In the genomic region with DNA sequence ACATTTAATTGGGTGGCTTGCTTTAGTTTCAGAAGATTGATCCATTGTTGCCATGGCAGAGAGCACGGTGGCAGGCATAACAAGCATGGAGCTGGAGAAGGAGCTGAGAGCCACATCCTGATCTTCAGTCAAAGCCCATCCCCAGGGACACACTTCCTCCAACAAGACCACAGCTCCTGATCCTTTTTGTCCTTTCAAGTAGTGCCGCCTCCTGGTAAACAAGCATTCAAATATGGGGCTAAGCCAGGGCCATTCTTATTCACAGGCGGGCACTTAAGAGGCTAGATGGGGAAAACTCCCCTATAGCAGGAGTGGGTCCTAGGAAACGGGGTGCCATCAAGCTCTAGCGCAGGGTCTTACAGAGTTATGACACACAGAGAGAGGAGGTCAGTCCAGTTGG, we compare ENCODE assay signal across 26 mouse cellular contexts.
"Had no signal": no experiment of that assay in that cellular context is flagged by ENCODE, and none has a peak within 500 bp of the region (broad histone marks: within the 10 kb centered on the region; RNA-seq: fewer than 3 reads in every experiment).

No protein-coding gene starts in this region.

- ATAC-seq: hindbrain, embryonic 16.5 days; inflammation-experienced regulatory T-cells, adult 6 months; intestine, embryonic 15.5 days; intestine, postnatal 0 days had no signal

- DNase-seq: gastrocnemius, postnatal 14 days; gastrocnemius, postnatal 36 days; heart, adult 2 months; heart, postnatal 14 days; heart, postnatal 36 days; kidney, adult 18-20 months; kidney, adult 8-10 months; kidney, postnatal 10 days; kidney, postnatal 25 days; kidney, postnatal 4 days; liver; liver, embryonic 13.5 days had no signal

- H3K9me3 ChIP-seq: heart, embryonic 13.5 days; heart, embryonic 15.5 days; hindbrain, embryonic 12.5 days; intestine, embryonic 15.5 days; limb, embryonic 10.5 days; limb, embryonic 12.5 days; liver, embryonic 13.5 days had no signal

- H3K9ac ChIP-seq: heart, embryonic 13.5 days; heart, embryonic 15.5 days; hindbrain, embryonic 12.5 days; hindbrain, embryonic 14.5 days; intestine, embryonic 15.5 days; limb, embryonic 12.5 days; liver, embryonic 13.5 days had no signal

- H3K4me2 ChIP-seq: heart, embryonic 11.5 days; heart, embryonic 13.5 days; heart, embryonic 15.5 days; hindbrain, embryonic 12.5 days; hindbrain, embryonic 14.5 days; intestine, embryonic 15.5 days; limb, embryonic 12.5 days; liver, embryonic 11.5 days; liver, embryonic 13.5 days had no signal

- H3K4me3 ChIP-seq: heart, adult 2 months; heart, embryonic 13.5 days; heart, embryonic 15.5 days; hindbrain, embryonic 12.5 days; intestine, embryonic 15.5 days; layer of hippocampus, adult 2 months; left cerebral cortex, adult 2 months; limb, embryonic 10.5 days; limb, embryonic 12.5 days; liver, embryonic 13.5 days had no signal

- H3K27me3 ChIP-seq: heart, embryonic 13.5 days; heart, embryonic 15.5 days; intestine, embryonic 15.5 days had no signal

- H3K36me3 ChIP-seq: heart, embryonic 13.5 days; heart, embryonic 15.5 days; hindbrain, embryonic 12.5 days; intestine, embryonic 15.5 days; limb, embryonic 10.5 days; limb, embryonic 12.5 days; liver, embryonic 13.5 days had no signal

- H3K4me1 ChIP-seq: hindbrain, embryonic 12.5 days; intestine, embryonic 15.5 days; limb, embryonic 12.5 days; liver, embryonic 13.5 days had no signal

- H3K27ac ChIP-seq: heart, adult 2 months; heart, embryonic 13.5 days; heart, embryonic 15.5 days; hindbrain, embryonic 12.5 days; hindbrain, embryonic 14.5 days; intestine, embryonic 15.5 days; layer of hippocampus, adult 2 months; left cerebral cortex, adult 2 months; limb, embryonic 10.5 days; limb, embryonic 12.5 days; liver, embryonic 13.5 days had no signal
